Mouse (Mus musculus) bone marrow, adult 2 months (tissue): ENCODE measurements around the gene D430042O09Rik.

ENCODE experiments used
- CTCF ChIP-seq: fragments of 200-500 bp; IDR thresholded peaks from 2 replicates; pipeline ENCODE4 v1.5.1; 2011; ENCODE audit warnings: low read length, control low read depth; ENCODE audit not compliant: control insufficient read depth, insufficient read depth
- POLR2A ChIP-seq: fragments of 200-500 bp; IDR thresholded peaks from 2 replicates; pipeline ENCODE4 v1.6.1; 2011; ENCODE audit warnings: low read depth, mild to moderate bottlenecking, control low read depth, low read length, borderline replicate concordance; ENCODE audit not compliant: control insufficient read depth

DNA sequence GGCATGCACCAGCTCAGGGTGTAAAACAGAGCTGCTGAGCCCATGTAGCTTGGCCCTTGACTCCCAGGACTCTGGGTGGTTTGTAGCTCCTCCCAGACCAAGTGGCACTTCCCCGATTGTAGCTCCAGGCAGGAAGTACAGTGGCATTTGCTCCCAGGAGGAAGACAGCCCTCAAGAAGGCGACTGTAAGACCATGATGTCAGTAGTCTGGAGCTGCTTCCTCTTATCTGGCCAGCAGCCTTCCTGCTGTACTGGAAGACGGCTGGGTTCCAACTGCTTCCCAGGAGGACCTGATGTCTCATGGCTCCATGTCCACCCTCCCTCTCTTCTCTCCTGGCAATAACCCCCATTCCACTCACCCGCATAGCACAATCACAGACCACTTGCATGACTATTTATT, 170.4 kb downstream of the D430042O09Rik start:
- TF ChIP-seq CTCF (no peak), POLR2A (no peak)
